Mouse (Mus musculus) kidney, adult 2 months (tissue): ENCODE measurements around the gene Zfp937. TPM values are rescaled to one million over a fixed set of nuclear protein-coding genes. Genes with fewer than 3 reads are reported as not detected.

Experiments used
- polyA plus RNA-seq: library from polyadenylated mRNA; depleted of rRNA; stranded (reverse); fragments of >200 nt; gene quantifications from 2 replicates; pipeline ENCODE4 v1.2.3, GENCODE M21; 2012; rRNA removed

Zfp937 gene
- polyA plus RNA-seq, 1 experiment = 0.41 TPM

Other genes starting within 250 kb of the Zfp937 start
- 0.92 and 1.6 TPM in 2 replicates for gene Zfp120, start 81.4 kb upstream of the Zfp937 start, polyA plus RNA-seq
- not detected in 2 replicates for gene Gm10770, start 38.4 kb upstream of the Zfp937 start, polyA plus RNA-seq
- not detected in 2 replicates for gene Gm14139, start 36.3 kb upstream of the Zfp937 start, polyA plus RNA-seq
- 0.16 TPM in 1 of 2 replicates, not detected in the other for gene Gm21994, start 37.5 kb downstream of the Zfp937 start, polyA plus RNA-seq
- not detected in 2 replicates for gene Gm14124, start 39.4 kb downstream of the Zfp937 start, polyA plus RNA-seq
- not detected in 2 replicates for gene Gm10130, start 105.6 kb downstream of the Zfp937 start, polyA plus RNA-seq
- 1.4 and 1.5 TPM in 2 replicates for gene 3300002I08Rik, start 144.7 kb downstream of the Zfp937 start, polyA plus RNA-seq
- gene Zfp442, start 233.4 kb downstream of the Zfp937 start, polyA plus RNA-seq = 0.13 and 0.18 TPM in 2 replicates